Mouse (Mus musculus) gonadal fat pad, adult 2 months (tissue): ENCODE data around the gene Tmem274. TPM values are rescaled to one million over a fixed set of nuclear protein-coding genes. Genes with fewer than 3 reads are reported as not detected.

ENCODE experiments used
- DNase-seq: peaks from one replicate; pipeline ENCODE4 v3.0.0-alpha.2; 2012; ENCODE audit warnings: low read depth
- polyA plus RNA-seq: library from polyadenylated mRNA; depleted of rRNA; stranded (reverse); fragments of >200 nt; gene quantifications from 2 replicates; pipeline ENCODE4 v1.2.3, GENCODE M21; 2012; rRNA removed

Gene Tmem274
- polyA plus RNA-seq, 1 experiment, result not detected

GRCm38 (mm10) chr4:149525170-149525569, 48.0 kb downstream of the Tmem274 start:
- DNase-seq, result no peak

DNA sequence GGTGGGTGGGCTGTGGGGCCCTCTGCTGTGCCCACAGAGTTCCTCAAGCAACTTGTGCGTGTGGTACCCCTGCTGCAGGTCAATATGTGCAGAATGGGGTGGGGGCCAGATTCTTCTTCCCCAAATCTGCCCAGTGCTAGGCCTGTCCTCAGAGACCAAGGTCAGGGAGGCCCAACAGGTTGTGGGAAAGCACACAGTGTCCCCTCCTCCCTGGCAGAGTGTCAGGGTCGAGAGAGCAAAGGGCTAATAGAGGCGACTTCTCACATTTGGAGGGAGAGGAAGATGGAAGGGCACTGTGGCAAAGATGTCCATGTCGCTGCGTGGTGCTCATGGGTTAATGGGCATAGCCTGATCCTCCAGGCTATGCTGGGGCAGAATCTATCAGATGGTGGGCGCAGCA, 48.6 kb downstream of the Tmem274 start:
- no peak for DNase-seq

DNA sequence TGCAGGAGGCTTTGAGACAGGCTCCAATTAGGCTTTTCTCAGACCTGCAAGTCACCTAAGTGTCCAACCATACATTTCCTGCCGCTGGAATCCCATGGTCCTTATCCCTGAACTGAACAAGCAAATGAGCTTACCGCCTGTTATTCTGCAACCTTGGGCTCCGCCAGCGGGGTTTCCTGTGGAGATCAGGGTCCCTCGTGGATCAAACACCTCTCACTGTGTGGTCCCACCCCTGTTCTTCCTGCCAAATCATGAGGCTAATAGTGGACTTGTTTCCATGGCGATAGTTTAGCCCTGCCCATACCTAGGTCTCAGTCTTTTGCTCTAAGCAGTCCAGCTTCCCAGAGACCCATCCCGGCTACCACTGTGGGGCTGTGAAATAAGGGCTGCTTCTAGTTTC, 49.2 kb downstream of the Tmem274 start:
- no peak for DNase-seq

DNA sequence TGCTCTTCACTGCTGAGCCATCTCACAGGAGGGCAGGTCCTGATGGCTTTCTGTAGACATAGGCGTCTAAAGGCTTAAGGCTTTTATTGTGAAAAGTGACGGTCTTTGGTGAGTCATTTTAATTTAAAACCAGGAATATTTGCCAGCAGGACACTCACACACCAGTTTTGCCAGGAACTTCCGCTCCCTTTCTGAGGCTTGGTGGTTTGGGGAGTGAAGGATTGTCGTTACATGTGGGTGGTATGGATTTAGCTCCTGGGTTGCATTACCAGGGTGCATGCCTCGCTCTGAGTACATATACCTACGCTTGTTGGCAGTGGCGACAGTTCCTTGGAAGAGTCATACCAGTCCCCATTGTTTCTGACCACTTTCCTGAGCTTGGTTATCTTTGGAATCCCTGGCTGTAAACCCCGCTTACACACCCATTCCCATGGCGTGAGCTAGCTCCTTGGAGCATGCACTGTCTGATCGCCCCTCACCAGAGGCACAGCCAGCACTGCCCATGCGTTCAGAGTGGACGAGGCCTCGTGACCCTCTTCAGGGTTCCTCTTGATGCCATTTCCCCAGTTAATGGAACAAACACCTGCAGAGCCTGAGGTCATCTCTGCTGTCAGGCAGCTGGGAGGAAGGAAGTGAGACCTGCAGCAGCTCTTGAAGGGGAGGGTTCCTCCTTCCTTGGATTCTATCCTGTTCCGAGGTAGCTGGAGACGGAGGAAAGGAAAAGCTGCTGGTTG, 50.6 kb downstream of the Tmem274 start:
- DNase-seq, result peak; percentile 50

DNA sequence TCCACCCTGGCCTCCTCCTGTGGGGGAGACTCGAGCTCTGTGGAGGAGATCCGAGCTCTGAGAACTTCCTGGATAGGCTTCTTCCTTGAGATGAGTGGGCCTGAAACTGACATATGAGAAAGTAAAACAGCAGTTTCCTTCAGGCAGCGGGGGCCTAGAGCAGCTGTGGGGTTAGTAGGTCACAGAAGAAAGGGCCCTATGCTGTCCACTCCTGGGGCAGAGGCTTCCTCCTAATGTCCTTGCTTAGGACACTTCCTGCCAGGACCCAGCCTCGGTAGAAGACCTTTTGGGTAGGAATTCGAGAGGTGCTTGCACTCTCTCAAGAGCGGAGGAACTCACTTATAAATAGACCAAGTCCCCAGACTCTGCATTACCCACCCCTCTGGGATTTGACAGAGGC, 52.5 kb downstream of the Tmem274 start:
- DNase-seq, result no peak

Other genes with a start within 250 kb of the Tmem274 start
- gene Kif1b, start 169.7 kb upstream of the Tmem274 start, polyA plus RNA-seq, result 49.9 and 61.6 TPM in 2 replicates
- 46.6 and 56.8 TPM in 2 replicates for gene Ube4b, start 50.6 kb upstream of the Tmem274 start, polyA plus RNA-seq
- 11.6 and 16.7 TPM in 2 replicates for gene Rbp7, start 22.4 kb upstream of the Tmem274 start, polyA plus RNA-seq
- 6.3 and 8.6 TPM in 2 replicates for gene Nmnat1, start 7.8 kb downstream of the Tmem274 start, polyA plus RNA-seq
- 12.6 and 16.0 TPM in 2 replicates for gene Lzic, start 7.9 kb downstream of the Tmem274 start, polyA plus RNA-seq
- gene Ctnnbip1, start 40.9 kb downstream of the Tmem274 start, polyA plus RNA-seq, result 42.3 and 47.4 TPM in 2 replicates
- gene Clstn1, start 109.1 kb downstream of the Tmem274 start, polyA plus RNA-seq, result 31.8 and 53.1 TPM in 2 replicates
- gene Pik3cd, start 225.2 kb downstream of the Tmem274 start, polyA plus RNA-seq, result 5.1 and 6.2 TPM in 2 replicates